8 mouse cellular contexts compared by ENCODE assay signal in the genomic region with DNA sequence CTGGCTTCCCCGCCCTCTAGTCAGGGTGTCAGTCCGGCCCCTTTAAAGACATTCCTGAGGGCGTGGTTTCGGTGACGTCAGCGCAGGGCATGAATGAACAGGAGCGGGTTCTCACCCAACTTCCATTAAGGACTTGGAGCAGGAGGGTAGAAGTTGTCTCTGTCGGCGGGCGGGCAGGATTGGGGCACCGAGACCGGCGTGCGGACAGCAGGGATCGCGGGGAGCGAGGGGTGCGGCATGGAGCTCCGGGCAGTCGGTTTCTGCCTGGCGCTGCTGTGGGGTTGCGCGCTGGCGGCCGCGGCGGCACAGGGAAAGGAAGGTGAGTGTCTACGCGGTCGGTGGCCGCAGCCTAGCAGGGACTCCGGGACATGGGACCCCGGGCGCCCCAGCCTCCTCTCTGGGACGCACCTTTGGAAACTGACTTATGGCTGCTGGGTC. TPM values are rescaled to one million over a fixed set of nuclear protein-coding genes. Genes with fewer than 3 reads are reported as not detected.
DNase-seq lines count a peak whose midpoint lies in the region; ATAC-seq and TF ChIP-seq lines count a peak whose summit lies in the region.

A gene (plus strand): TSS at position 125 of the 438 bp plus-strand sequence.

- no peak for TF ChIP-seq EP300 in liver, postnatal 0 days (IDR thresholded peaks at IDR 0.05; ENCODE audit: low read depth)

- WGBS in forebrain, embryonic 15.5 days = under 1% methylated on average over 35 of the region's 35 CpGs
- 4% methylated on average over 35 of the region's 35 CpGs for WGBS in liver, postnatal 0 days (ENCODE audit: insufficient replicate concordance)

- peaks cover 87% of the 10 kb centered on the region for H3K4me1 ChIP-seq in E14TG2a.4 (replicated peaks; ENCODE audit: low read depth, low read length)
- peaks cover 12% of the 10 kb centered on the region for H3K4me1 ChIP-seq in forebrain, embryonic 15.5 days
- peaks cover 22% of the 10 kb centered on the region for H3K4me1 ChIP-seq in liver, postnatal 0 days (ENCODE audit: insufficient read depth)

- TF ChIP-seq CTCF in E14TG2a.4 (conservative IDR thresholded peaks at IDR 0.05; ENCODE audit: low read length) = no peak
- TF ChIP-seq CTCF in liver, postnatal 0 days (IDR thresholded peaks at IDR 0.05; ENCODE audit: low read depth) = no peak

- H3K4me3 ChIP-seq in E14TG2a.4 (replicated peaks; ENCODE audit: low read length) = peak within 1 kb of the TSS; percentile 99
- H3K4me3 ChIP-seq in forebrain, embryonic 15.5 days = peak within 1 kb of the TSS; percentile 59
- peak within 1 kb of the TSS; percentile 74 for H3K4me3 ChIP-seq in liver, postnatal 0 days (ENCODE audit: low read depth, low read length)

- peak within 1 kb of the TSS; percentile 49 for H3K9ac ChIP-seq in forebrain, embryonic 15.5 days (replicated peaks)
- peak within 1 kb of the TSS; percentile 73 for H3K9ac ChIP-seq in liver, postnatal 0 days (replicated peaks)

- intact Hi-C loops in heart, postnatal 25 days (cut with DNase I) = loop anchor here (2.0 kb wide), 1 partner anchor 22 kb away; no protein-coding TSS in a partner anchor

- DNase-seq in c-Kit-positive CD71-positive TER-119-negative erythroid progenitor cells, embryonic 14.5 days (ENCODE audit: low read depth) = peak; percentile 14
- peak; percentile 84 for DNase-seq in heart, postnatal 25 days (ENCODE audit: low spot score)
- peak; percentile 43 to 68 for DNase-seq in layer of hippocampus, adult 18-20 months (ENCODE audit: low spot score in 2 of 2)
- DNase-seq in liver, postnatal 0 days = peak; percentile 84
- peak; percentile 68 for DNase-seq in ovary, adult 18-20 months (ENCODE audit: low spot score)
- DNase-seq in urinary bladder, postnatal 14 days (ENCODE audit: low spot score) = peak; percentile 96

- H3K27me3 ChIP-seq in E14TG2a.4 (ENCODE audit: insufficient read depth, low read length) = no peaks in the 10 kb centered on the region
- peaks cover 43% of the 10 kb centered on the region for H3K27me3 ChIP-seq in forebrain, embryonic 15.5 days
- H3K27me3 ChIP-seq in liver, postnatal 0 days (ENCODE audit: insufficient read depth, low read length) = peaks cover 30% of the 10 kb centered on the region

- peak; percentile 64; the same call in 1 of the 2 replicates for ATAC-seq in forebrain, embryonic 15.5 days (replicated peaks)
- ATAC-seq in liver, postnatal 0 days = peak; percentile 65

- H3K27ac ChIP-seq in forebrain, embryonic 15.5 days (replicated peaks) = no peak within 1 kb of the TSS
- H3K27ac ChIP-seq in liver, postnatal 0 days (ENCODE audit: low read depth) = peak within 1 kb of the TSS; percentile 52; the same call in 1 of the 2 replicates

- H3K36me3 ChIP-seq in E14TG2a.4 (ENCODE audit: insufficient read depth, low read length) = peaks cover 49% of the 10 kb centered on the region
- no peaks in the 10 kb centered on the region for H3K36me3 ChIP-seq in forebrain, embryonic 15.5 days
- no peaks in the 10 kb centered on the region for H3K36me3 ChIP-seq in liver, postnatal 0 days (replicated peaks; ENCODE audit: insufficient read depth, low read length)

- H3K9me3 ChIP-seq in E14TG2a.4 (ENCODE audit: low read length) = no peaks in the 10 kb centered on the region
- H3K9me3 ChIP-seq in forebrain, embryonic 15.5 days = no peaks in the 10 kb centered on the region
- no peaks in the 10 kb centered on the region for H3K9me3 ChIP-seq in liver, postnatal 0 days (ENCODE audit: low read length)

- H3K4me2 ChIP-seq in forebrain, embryonic 15.5 days (replicated peaks) = peak within 1 kb of the TSS; percentile 99
- H3K4me2 ChIP-seq in liver, postnatal 0 days (ENCODE audit: low read depth, low read length) = peak within 1 kb of the TSS; percentile 82

RNA-seq across cellular contexts. Expression of the gene that starts here (rescaled TPM):
- 1.0 and 1.1 TPM in 2 replicates for polyA plus RNA-seq in forebrain, embryonic 15.5 days (2015; fragmentation: Nextera tagmentation; extraction: Ambion mirVana)
- total RNA-seq in heart, postnatal 25 days (2021) = 1 to 10 TPM; 6.8 to 7.7 TPM
- total RNA-seq in layer of hippocampus, adult 18-20 months (2021) = 1 to 10 TPM in 1 of 2 experiments, under 1 TPM in 1; 0.99 to 1.4 TPM
- 1.5 and 2.4 TPM in 2 replicates for polyA plus RNA-seq in liver, postnatal 0 days (2015; fragmentation: Nextera tagmentation; extraction: Ambion mirVana)

Comparison
In these comparisons a context has a peak if more than half of its experiments do, and no peak if none do; other contexts are left out.
1. DNase-seq: peak in every context shown above with its lines; median percentile 96 in urinary bladder, postnatal 14 days; 84 in heart, postnatal 25 days; 84 in liver, postnatal 0 days; 68 in ovary, adult 18-20 months; 56 in layer of hippocampus, adult 18-20 months; 14 in c-Kit-positive CD71-positive TER-119-negative erythroid progenitor cells, embryonic 14.5 days.